ENCODE assay signal across 8 mouse cellular contexts in the genomic region with DNA sequence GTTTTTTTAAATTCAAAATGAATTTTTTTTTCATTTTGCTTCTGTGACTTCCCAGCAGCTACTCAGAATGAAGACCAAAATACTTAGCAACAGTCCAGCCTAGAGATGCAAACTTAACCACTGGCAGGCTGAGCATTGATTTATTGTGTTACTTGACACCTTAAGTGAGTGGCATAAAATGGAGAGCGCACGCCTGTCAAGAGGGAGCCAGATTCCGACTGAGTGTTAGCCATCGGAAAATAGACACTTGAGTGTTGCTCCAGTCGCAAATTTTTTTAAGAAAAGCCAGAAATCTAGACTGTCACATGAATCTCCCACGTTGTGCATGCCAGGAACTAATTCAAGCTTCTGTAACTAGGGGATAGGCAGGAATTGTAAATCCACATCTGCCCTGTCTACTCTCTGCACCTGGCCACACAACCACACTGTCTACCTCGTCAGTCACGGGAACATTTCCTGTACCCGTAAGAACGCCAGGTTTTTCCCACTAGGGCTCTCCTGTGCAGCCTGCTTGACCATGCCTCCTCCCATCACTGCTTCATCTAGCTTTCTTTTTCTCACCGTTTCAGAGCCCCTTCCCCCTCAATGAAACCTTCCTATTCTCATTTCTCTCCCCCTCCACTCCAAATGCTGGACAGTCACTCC. TPM values are rescaled to one million over a fixed set of nuclear protein-coding genes. Genes with fewer than 3 reads are reported as not detected.
DNase-seq lines count a peak whose midpoint lies in the region; ATAC-seq and TF ChIP-seq lines count a peak whose summit lies in the region.

No protein-coding gene starts in this region.

- H3K27me3 ChIP-seq in heart, adult 2 months (ENCODE audit: control insufficient read depth, insufficient read depth, low read length): no peaks in the 10 kb centered on the region
- no peaks in the 10 kb centered on the region for H3K27me3 ChIP-seq in hindbrain, embryonic 16.5 days (replicated peaks; ENCODE audit: control insufficient read depth, insufficient read depth, low read length)
- H3K27me3 ChIP-seq in midbrain, embryonic 12.5 days: no peaks in the 10 kb centered on the region

- ATAC-seq in hindbrain, embryonic 16.5 days: no peak
- ATAC-seq in midbrain, embryonic 12.5 days (ENCODE audit: low FRiP score, low read depth): no peak

- no peak for DNase-seq in heart, adult 2 months
- no peak for DNase-seq in heart, postnatal 14 days
- DNase-seq in embryo, embryonic 11.5 days (ENCODE audit: low read depth, low spot score): peak; percentile 38
- no peak for DNase-seq in right cerebral cortex, adult 18-20 months
- no peak for DNase-seq in spleen, postnatal 14 days (ENCODE audit: low spot score in 2 of 2)
- DNase-seq in right cerebral cortex, postnatal 14 days: no peak

- H3K27ac ChIP-seq in heart, adult 2 months: peak overlapping the region; percentile 87
- no peak overlapping the region for H3K27ac ChIP-seq in hindbrain, embryonic 16.5 days (ENCODE audit: low read depth, low read length)
- H3K27ac ChIP-seq in midbrain, embryonic 12.5 days (replicated peaks): no peak overlapping the region

- no peak for TF ChIP-seq POLR2A in heart, adult 2 months (IDR thresholded peaks at IDR 0.05; ENCODE audit: insufficient read depth, low read depth, low read length)

- H3K79me2 ChIP-seq in heart, adult 2 months (replicated peaks; ENCODE audit: control insufficient read depth, insufficient read depth, low read length): peaks cover 5% of the 10 kb centered on the region; the same call in 1 of the 2 replicates

- H3K9me3 ChIP-seq in hindbrain, embryonic 16.5 days (ENCODE audit: control insufficient read depth, low read length): no peaks in the 10 kb centered on the region
- no peaks in the 10 kb centered on the region for H3K9me3 ChIP-seq in midbrain, embryonic 12.5 days

- H3K9ac ChIP-seq in heart, adult 2 months (ENCODE audit: low read depth, low read length): no peak overlapping the region
- peak overlapping the region; percentile 29; the same call in 1 of the 2 replicates for H3K9ac ChIP-seq in hindbrain, embryonic 16.5 days (ENCODE audit: low read depth, low read length)
- no peak overlapping the region for H3K9ac ChIP-seq in midbrain, embryonic 12.5 days (replicated peaks)

- TF ChIP-seq CTCF in heart, adult 2 months (IDR thresholded peaks at IDR 0.05): no peak

- intact Hi-C loops in heart, adult 2 months (cut with DNase I): loop anchor here (1.0 to 5.0 kb wide), 2 partner anchors 67 to 114 kb away; no protein-coding TSS in a partner anchor
- intact Hi-C loops in heart, postnatal 14 days (cut with DNase I): loop anchor here (5.0 kb wide), 1 partner anchor 109 kb away; no protein-coding TSS in a partner anchor

- peak overlapping the region; percentile 13 for H3K4me3 ChIP-seq in heart, adult 2 months
- peak overlapping the region; percentile 33 for H3K4me3 ChIP-seq in hindbrain, embryonic 16.5 days (ENCODE audit: low read length)
- peak overlapping the region; percentile 26 for H3K4me3 ChIP-seq in midbrain, embryonic 12.5 days

- no peak for TF ChIP-seq EP300 in heart, adult 2 months (IDR thresholded peaks at IDR 0.05; ENCODE audit: insufficient read depth, low read depth, low read length)

- WGBS in heart, adult 2 months: 32% methylated on average over 11 of the region's 11 CpGs
- WGBS in hindbrain, embryonic 16.5 days: 5% methylated on average over 11 of the region's 11 CpGs
- WGBS in midbrain, embryonic 12.5 days: 26% methylated on average over 11 of the region's 11 CpGs

- H3K36me3 ChIP-seq in heart, adult 2 months (ENCODE audit: control insufficient read depth, insufficient read depth, low read length): peaks cover 2% of the 10 kb centered on the region; the same call in 1 of the 2 replicates
- no peaks in the 10 kb centered on the region for H3K36me3 ChIP-seq in hindbrain, embryonic 16.5 days (ENCODE audit: control insufficient read depth, insufficient read depth, low read length)
- H3K36me3 ChIP-seq in midbrain, embryonic 12.5 days: no peaks in the 10 kb centered on the region

- peak overlapping the region; percentile 92 for H3K4me2 ChIP-seq in hindbrain, embryonic 16.5 days (ENCODE audit: low read length)
- H3K4me2 ChIP-seq in midbrain, embryonic 12.5 days (replicated peaks): peak overlapping the region; percentile 73

- peaks cover 7% of the 10 kb centered on the region; the same call in 1 of the 2 replicates for H3K4me1 ChIP-seq in heart, adult 2 months (ENCODE audit: control insufficient read depth, insufficient read depth, low read length)
- peaks cover 15% of the 10 kb centered on the region for H3K4me1 ChIP-seq in hindbrain, embryonic 16.5 days (ENCODE audit: control insufficient read depth, insufficient read depth, low read depth, low read length)
- peaks cover 35% of the 10 kb centered on the region for H3K4me1 ChIP-seq in midbrain, embryonic 12.5 days

RNA-seq across cellular contexts. Expression of a gene that starts 3.7 kb away (rescaled TPM):
- 10 to 100 TPM; 48.0 to 49.8 TPM for total RNA-seq in heart, adult 2 months (2021)
- 3.8 and 8.0 TPM in 2 replicates for polyA plus RNA-seq in heart, adult 2 months (2012; rRNA removed)
- total RNA-seq in heart, postnatal 14 days (2021): 10 to 100 TPM; 59.2 to 59.6 TPM
- polyA plus RNA-seq in hindbrain, embryonic 16.5 days (2015; fragmentation: Nextera tagmentation; extraction: Ambion mirVana): 20.8 and 24.0 TPM in 2 replicates
- polyA plus RNA-seq in midbrain, embryonic 12.5 days (2016; fragmentation: Nextera tagmentation; extraction: Ambion mirVana): 61.3 and 62.9 TPM in 2 replicates
